Mouse (Mus musculus): Measurements from ENCODE around the gene Rassf6.
"Not testable (repeated sequence)": the region's sequence is repeated elsewhere in the genome, so short reads cannot be mapped to it uniquely, and the experiment has no call there.

Rassf6 gene

GRCm38 (mm10) chr5:90624708-90625425, 15.6 kb downstream of the Rassf6 start:
- no peak for DNase-seq (ENCODE audit: low read depth, low spot score)

GRCm38 (mm10) chr5:90623209-90623608, 17.2 kb downstream of the Rassf6 start:
- DNase-seq (ENCODE audit: low read depth, low spot score), result no peak

GRCm38 (mm10) chr5:90621726-90622125, 18.7 kb downstream of the Rassf6 start:
- no peak for DNase-seq (ENCODE audit: low read depth, low spot score)

- DNase-seq (ENCODE audit: low read depth, low spot score), result no peak
Measured at GRCm38 (mm10) chr5:90621316-90621715, 19.1 kb downstream of the Rassf6 start.

- DNase-seq (ENCODE audit: low read depth, low spot score), result no peak
Measured at GRCm38 (mm10) chr5:90617859-90618258, 22.6 kb downstream of the Rassf6 start.

GRCm38 (mm10) chr5:90612751-90613150, 27.7 kb downstream of the Rassf6 start:
- not testable (repeated sequence) for DNase-seq (ENCODE audit: low read depth, low spot score)

GRCm38 (mm10) chr5:90611996-90612611, 28.4 kb downstream of the Rassf6 start:
- DNase-seq (ENCODE audit: low read depth, low spot score), result no peak

GRCm38 (mm10) chr5:90611388-90611787, 29.1 kb downstream of the Rassf6 start:
- DNase-seq (ENCODE audit: low read depth, low spot score), result no peak

GRCm38 (mm10) chr5:90608906-90609305, 31.6 kb downstream of the Rassf6 start:
- DNase-seq (ENCODE audit: low read depth, low spot score), result no peak

GRCm38 (mm10) chr5:90603407-90603923, 37.0 kb downstream of the Rassf6 start:
- no peak for DNase-seq (ENCODE audit: low read depth, low spot score)

- DNase-seq (ENCODE audit: low read depth, low spot score), result peak; percentile 38
Measured at GRCm38 (mm10) chr5:90601469-90601868, 39.0 kb downstream of the Rassf6 start.

GRCm38 (mm10) chr5:90596155-90596554, 44.3 kb downstream of the Rassf6 start:
- DNase-seq (ENCODE audit: low read depth, low spot score), result no peak

- no peak for DNase-seq (ENCODE audit: low read depth, low spot score)
Measured at GRCm38 (mm10) chr5:90594945-90595344, 45.5 kb downstream of the Rassf6 start.

- no peak for DNase-seq (ENCODE audit: low read depth, low spot score)
Measured at GRCm38 (mm10) chr5:90591936-90592335, 48.5 kb downstream of the Rassf6 start.

GRCm38 (mm10) chr5:90590676-90591075, 49.8 kb downstream of the Rassf6 start:
- DNase-seq (ENCODE audit: low read depth, low spot score), result no peak

- DNase-seq (ENCODE audit: low read depth, low spot score), result peak; percentile 68
Measured at GRCm38 (mm10) chr5:90588708-90589595, 51.5 kb downstream of the Rassf6 start.

GRCm38 (mm10) chr5:90588104-90588503, 52.4 kb downstream of the Rassf6 start:
- DNase-seq (ENCODE audit: low read depth, low spot score), result no peak

GRCm38 (mm10) chr5:90586511-90586910, 53.9 kb downstream of the Rassf6 start:
- DNase-seq (ENCODE audit: low read depth, low spot score), result no peak

GRCm38 (mm10) chr5:90584799-90585198, 55.7 kb downstream of the Rassf6 start:
- DNase-seq (ENCODE audit: low read depth, low spot score), result no peak

- DNase-seq (ENCODE audit: low read depth, low spot score), result no peak
Measured at GRCm38 (mm10) chr5:90582179-90582578, 58.3 kb downstream of the Rassf6 start.

- no peak for DNase-seq (ENCODE audit: low read depth, low spot score)
Measured at GRCm38 (mm10) chr5:90579556-90579955, 60.9 kb downstream of the Rassf6 start.

GRCm38 (mm10) chr5:90577751-90578150, 62.7 kb downstream of the Rassf6 start:
- DNase-seq (ENCODE audit: low read depth, low spot score), result no peak
